Mouse (Mus musculus): ENCODE results near the gene Grik4.
"Not testable (repeated sequence)": the region's sequence is repeated elsewhere in the genome, so short reads cannot be mapped to it uniquely, and the experiment has no call there.

Gene Grik4

DNA sequence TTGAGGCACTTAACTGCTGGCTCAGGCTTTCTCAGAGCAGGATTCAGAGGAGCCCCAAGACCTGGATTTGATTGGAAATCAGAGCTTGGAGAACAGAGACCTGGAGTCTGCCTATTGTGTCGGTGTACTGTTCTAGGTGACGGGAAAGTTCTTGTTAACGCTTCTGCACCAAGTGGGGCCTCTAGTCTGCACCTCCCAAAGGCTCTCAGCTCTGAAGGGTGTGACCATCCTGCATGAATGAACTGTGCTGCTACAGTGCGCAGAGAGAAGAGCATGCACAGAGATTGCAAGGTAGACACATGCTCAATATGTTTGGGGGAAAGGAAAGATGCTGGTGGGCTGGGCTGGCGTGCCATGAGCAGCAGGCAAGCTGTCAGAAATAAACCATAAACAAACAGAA lies 144.6 kb downstream of the Grik4 start:
- DNase-seq (ENCODE audit: extremely low read depth, low read depth, low spot score) = no peak

DNA sequence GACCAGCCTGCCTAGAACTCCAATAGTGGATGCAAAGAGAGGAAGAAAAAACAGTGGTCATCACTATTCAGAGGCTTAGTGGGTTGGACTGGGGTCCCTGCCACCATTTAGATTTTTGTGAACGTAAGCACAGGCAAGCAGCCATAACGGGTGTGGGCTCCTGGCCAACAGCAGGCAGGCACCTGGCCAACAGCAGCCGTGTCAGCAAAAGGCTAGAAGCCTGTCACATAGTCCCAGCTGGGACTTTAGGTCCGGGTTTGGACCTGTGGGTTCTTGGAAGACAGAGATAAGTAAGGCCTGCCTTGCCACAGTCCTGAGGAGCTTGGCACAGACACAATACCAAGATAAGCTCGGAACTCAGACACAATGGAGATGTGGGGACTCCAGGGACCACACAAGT lies 145.1 kb downstream of the Grik4 start:
- DNase-seq (ENCODE audit: extremely low read depth, low read depth, low spot score) = no peak

GRCm38 (mm10) chr9:42798280-42798679 lies 146.0 kb downstream of the Grik4 start:
- no peak for DNase-seq (ENCODE audit: extremely low read depth, low read depth, low spot score)

- no peak for DNase-seq (ENCODE audit: extremely low read depth, low read depth, low spot score)
These were observed 147.0 kb downstream of the Grik4 start for GRCm38 (mm10) chr9:42797276-42797675.

- no peak for DNase-seq (ENCODE audit: extremely low read depth, low read depth, low spot score)
These were observed 148.4 kb downstream of the Grik4 start for GRCm38 (mm10) chr9:42795881-42796280.

- DNase-seq (ENCODE audit: extremely low read depth, low read depth, low spot score) = no peak
These were observed 150.3 kb downstream of the Grik4 start for GRCm38 (mm10) chr9:42794006-42794405.

DNA sequence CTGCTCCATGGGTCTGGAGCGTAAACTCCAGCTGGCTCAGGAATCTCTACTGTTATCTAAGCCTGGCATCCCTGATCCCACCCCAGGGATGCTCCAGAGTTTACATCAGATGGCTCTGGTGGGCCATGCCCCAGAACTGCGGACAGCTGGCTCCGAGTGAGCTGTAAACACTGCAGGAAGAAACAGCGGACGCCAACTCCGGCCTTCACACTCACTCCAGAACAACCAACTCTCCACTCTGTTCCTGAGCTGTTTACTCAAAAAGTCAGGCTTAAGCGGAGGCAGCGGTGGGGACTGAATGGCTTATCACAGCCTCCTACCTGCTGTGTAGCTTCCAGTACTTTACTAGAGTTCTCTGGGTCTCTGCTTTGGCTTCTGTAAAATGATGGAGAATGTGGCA lies 150.7 kb downstream of the Grik4 start:
- DNase-seq (ENCODE audit: extremely low read depth, low read depth, low spot score) = no peak

DNA sequence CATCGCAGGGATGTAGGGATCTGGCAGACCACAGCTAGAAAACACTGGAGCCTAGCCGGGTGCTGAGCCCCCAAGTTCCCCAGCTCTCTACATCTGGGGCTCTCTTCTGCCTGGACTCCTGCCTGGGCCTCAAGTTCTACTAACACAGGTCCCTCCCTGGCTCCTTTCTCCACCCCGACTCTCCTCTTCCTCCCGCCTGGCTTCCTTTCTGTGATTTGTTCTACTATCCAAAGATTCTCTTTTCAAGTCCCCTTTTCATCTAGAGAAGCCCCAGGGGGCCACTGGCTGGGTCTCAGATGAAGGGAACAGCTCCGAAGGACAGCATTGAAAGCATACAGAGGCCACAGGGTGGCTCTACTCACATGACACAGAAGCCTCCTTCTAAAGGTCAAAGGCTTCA lies 151.9 kb downstream of the Grik4 start:
- no peak for DNase-seq (ENCODE audit: extremely low read depth, low read depth, low spot score)

DNA sequence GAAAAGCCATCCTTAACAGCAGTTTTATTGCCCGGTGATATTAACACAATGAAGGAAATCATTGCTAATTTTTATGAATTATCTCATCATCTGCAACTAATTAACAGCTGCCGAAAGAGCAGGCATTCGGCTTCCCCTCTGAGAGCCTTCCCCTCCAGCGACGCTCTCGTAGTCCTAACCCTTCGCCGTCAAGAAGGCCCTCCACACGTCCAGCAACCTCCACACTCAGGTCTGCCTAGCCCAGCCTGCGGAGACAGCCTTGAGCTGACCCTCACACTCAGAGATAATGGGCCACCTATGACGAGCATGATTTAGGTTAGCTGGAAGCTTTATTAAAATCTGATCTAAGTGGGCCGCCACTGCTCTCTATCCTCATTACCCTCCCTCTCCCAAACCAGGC lies 152.5 kb downstream of the Grik4 start:
- DNase-seq (ENCODE audit: extremely low read depth, low read depth, low spot score) = no peak

- no peak for DNase-seq (ENCODE audit: extremely low read depth, low read depth, low spot score)
These were observed 152.9 kb downstream of the Grik4 start for GRCm38 (mm10) chr9:42791346-42791745.

DNA sequence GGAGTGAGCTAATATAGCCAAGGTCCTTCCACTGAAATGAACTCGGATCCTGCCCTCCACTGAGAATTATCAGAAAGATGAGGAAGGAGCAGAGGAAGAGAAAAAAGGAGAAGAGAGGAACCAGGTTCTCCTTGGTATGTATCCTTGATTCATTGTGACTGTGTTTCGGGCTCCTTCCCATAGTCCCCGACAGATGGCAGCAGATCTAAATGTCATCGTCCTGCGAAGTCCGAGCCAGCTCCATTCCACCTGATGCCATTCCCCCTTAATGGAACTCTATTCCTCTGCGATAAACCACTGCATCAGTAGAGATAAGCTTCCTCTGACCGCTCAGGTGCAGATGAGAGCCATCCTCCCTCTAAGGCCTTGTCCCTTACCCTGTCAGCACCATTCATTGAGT lies 155.8 kb downstream of the Grik4 start:
- no peak for DNase-seq (ENCODE audit: extremely low read depth, low read depth, low spot score)

GRCm38 (mm10) chr9:42786882-42787281 lies 157.4 kb downstream of the Grik4 start:
- DNase-seq (ENCODE audit: extremely low read depth, low read depth, low spot score) = no peak

DNA sequence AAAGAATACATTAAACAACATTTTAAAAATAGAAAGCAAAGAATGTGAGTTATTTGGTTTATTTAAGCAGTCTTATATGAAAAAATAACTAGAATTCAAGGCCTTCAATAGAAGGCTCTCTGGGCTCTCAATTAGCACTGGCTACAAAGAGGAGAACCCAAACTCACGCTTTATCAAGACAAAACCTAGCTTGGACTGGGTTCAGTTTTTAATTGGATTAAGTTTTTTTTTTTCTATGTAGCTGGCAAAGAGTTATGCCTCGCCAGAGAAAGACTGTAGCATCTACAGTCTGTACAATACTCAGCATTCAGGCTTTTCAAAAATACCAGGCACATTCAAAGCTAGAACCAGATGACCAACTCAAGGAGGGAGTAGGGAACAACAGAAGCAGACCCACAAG lies 158.0 kb downstream of the Grik4 start:
- DNase-seq (ENCODE audit: extremely low read depth, low read depth, low spot score) = no peak

DNA sequence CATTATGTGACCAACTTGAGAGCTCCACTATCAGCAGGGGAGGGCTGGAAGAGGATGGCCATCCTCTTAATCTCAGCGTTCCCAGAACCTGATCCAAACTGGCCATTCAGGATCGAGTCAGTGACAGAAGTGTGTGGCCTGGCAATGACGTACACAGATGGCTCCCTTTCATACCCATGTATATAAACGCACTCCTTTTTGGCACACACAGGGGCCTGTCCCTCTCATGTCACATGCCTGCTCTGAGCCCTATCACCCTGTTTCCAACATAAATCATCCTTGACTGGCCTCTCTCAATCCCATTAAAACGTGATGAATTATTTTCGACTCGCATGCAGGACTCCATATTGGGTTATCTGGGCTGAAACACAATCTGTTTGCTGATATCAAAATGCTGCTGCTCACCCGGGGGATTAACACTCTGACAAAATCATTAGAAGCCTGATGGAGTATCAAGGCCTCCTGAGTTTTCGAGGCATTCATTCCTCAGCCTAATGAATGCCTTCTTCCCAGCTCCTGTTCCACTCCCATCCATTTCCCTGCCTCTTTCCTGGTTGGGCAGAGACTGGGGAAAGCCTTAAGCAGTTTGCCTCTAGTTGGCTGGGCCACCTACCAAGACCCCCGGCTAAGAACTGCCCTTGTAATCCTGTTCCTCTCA lies 159.0 kb downstream of the Grik4 start:
- no peak for DNase-seq (ENCODE audit: extremely low read depth, low read depth, low spot score)

- no peak for DNase-seq (ENCODE audit: extremely low read depth, low read depth, low spot score)
These were observed 160.9 kb downstream of the Grik4 start for GRCm38 (mm10) chr9:42783248-42783903.

DNA sequence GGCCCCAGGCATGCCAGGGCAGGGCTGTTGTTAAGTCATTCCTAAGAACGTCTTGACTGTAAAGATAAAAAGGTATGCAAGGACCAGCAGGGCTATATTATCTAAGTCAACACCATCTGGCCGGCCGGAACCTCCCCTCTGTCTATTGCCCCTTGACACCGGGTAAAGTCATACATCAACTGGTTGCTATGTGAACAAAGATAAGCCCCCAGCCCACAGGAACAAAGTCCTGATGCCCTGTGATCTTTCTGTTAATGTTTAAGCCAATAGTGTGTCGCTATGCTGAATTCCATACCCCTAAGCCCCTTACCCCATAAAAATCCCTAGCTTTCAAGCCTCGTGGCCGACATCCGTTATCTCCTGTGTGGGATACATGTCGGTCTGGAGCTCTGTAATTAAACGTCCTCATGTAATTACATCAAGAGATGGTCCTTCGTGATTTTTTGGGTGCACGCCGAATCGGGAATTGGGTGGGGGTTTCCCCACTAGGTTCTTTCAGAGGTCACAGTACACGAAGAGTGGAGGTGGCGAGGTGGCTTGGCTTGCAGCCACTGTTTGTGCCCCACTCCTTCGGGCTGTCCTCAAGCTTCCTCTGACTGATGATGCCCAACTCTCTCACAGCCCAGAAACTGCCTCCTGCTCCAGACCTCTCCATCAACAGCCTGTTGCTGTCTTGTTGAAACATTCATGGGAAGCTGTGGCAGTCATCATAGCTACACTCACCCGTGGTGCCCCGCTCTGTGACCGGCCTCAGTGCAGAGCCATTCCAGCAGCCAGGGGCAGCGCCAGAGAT lies 165.6 kb downstream of the Grik4 start:
- not testable (repeated sequence) for DNase-seq (ENCODE audit: extremely low read depth, low read depth, low spot score)

DNA sequence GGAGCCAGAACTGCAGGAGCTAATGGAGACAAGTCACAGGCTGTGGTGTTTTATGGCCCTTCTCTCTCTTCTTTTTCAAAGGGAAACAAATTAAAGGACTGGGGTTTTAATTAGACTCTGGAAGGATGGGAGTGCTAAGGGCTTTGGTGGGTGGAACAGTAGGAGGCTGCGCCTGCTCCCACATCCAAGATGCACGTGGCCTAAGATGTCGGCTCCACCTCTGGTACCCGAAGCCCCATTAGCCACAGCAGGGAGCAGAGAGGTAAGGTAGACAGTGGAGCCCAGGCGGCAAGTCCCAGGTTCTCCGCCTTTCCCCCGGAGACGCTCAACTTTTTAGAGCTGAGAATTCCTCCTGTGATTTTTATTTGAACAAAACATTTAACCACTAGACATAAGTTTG lies 166.4 kb downstream of the Grik4 start:
- no peak for DNase-seq (ENCODE audit: extremely low read depth, low read depth, low spot score)

DNA sequence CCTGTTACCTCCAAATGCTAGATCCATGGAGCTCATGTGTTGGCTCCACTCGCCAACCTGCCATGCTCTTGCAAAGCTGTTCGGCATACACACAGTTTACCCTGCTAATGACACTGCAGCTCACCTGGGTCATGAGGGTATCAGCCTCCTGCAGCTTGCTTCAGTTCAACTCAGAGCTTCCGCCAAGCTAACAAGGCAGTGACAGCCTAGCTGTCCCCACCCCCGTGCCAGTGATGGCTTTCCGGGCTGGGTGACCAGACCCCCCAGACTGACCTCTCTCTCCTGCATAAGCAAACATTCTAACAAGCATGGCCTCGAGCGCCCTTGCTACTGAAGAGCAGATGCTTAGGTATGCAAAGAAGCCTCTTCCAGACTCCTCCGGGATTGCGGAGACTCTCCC lies 167.5 kb downstream of the Grik4 start:
- DNase-seq (ENCODE audit: extremely low read depth, low read depth, low spot score) = no peak

DNA sequence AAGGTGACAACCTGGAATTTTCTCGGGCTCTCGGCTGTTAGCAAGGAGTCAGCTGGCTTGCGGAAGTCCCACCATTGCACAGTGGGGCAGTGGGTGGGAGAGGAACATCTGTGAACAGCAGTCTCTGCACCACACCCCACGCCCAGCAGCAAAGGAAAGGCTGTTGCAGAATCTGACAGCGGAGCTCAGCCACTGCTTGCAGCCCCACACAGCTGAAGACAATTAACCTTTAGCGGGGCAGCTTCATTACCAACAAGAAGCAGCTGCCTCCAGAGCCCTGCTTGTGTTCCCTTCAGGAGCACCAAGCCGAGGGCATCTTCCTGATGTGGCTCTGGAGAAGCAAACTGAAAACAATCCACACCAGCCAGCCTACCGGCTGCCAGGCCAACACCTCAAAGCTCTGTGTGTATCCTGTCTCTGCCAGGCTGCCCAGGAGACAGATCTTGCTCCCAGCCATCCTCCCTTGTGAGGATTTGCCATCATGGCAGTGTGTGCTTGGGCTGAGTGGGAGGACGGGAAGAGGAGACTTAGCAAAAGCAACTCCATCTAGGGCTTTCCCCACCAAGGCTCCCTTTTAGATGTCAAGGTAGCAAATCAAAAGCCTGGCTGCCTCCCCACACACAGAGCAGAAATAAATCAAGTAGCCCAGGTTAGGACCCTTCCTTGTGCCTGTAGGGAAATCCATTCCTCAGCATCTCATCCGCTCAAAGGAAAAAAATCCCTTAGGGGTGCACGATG lies 179.3 kb downstream of the Grik4 start:
- no peak for DNase-seq (ENCODE audit: extremely low read depth, low read depth, low spot score)

GRCm38 (mm10) chr9:42758682-42759205 lies 185.5 kb downstream of the Grik4 start:
- DNase-seq (ENCODE audit: extremely low read depth, low read depth, low spot score) = no peak

DNA sequence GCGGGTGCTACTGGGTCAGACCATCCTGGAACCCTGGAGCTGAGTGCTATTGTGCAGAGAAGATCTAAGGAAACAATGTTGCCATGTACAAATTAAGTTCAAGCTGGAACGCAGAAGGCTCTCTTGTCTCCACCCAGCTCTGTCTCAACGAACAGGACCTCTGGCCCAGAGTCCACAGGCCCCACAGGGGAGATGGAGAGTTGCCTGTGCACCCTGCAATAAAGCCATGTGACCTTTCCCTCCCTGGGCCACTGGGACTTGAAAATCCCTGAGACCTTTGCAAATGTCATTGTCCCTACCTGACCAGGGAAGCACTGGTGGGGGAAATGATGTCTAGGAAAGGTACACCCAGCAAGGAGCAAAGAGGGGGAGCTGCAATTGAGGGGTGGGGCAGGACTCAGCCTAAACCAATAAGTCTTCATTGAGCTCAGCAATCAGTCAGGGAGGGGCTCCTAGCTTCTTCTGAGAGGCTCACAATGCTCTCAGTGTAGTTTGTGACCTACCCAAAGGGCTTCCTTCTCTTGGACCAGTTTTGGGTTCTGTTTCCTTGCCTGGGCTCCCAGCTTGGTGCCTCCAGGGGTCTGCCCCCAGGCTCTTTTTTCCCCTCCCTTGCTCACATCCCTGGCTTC lies 187.2 kb downstream of the Grik4 start:
- no peak for DNase-seq (ENCODE audit: extremely low read depth, low read depth, low spot score)

Measured in fat pad, adult 2 months (tissue).